Mouse (Mus musculus): ENCODE data around the gene Mtx1.

- TF ChIP-seq CTCF (IDR thresholded peaks at IDR 0.05; ENCODE audit: borderline replicate concordance, control insufficient read depth, extremely low read depth, insufficient read depth, low read length, poor library complexity) = no peak
- TF ChIP-seq POLR2A (IDR thresholded peaks at IDR 0.05; ENCODE audit: control insufficient read depth, extremely low read depth, insufficient read depth, low read length, poor library complexity) = no peak
These were observed 65.1 kb downstream of the Mtx1 start for GRCm38 (mm10) chr3:89161786-89162185.

All from thymus, adult 2 months (tissue).